In genomic region chr4:134356591-134357460, GRCm38 (mm10) we compare ENCODE assay signal across 8 mouse cellular contexts. TPM values are rescaled to one million over a fixed set of nuclear protein-coding genes. Genes with fewer than 3 reads are reported as not detected.
DNase-seq lines count a peak whose midpoint lies in the region; ATAC-seq lines count a peak whose summit lies in the region.

No protein-coding gene starts in this region.

- no peaks in the 10 kb centered on the region for H3K9me3 ChIP-seq in embryonic facial prominence, embryonic 12.5 days
- H3K9me3 ChIP-seq in kidney, embryonic 14.5 days (ENCODE audit: control insufficient read depth, low read length): no peaks in the 10 kb centered on the region
- H3K9me3 ChIP-seq in liver, embryonic 13.5 days (replicated peaks): no peaks in the 10 kb centered on the region
- H3K9me3 ChIP-seq in stomach, embryonic 14.5 days (ENCODE audit: control insufficient read depth, low read depth, low read length): no peaks in the 10 kb centered on the region

- H3K9ac ChIP-seq in embryonic facial prominence, embryonic 12.5 days: peak overlapping the region; percentile 7; the same call in 1 of the 2 replicates
- no peak overlapping the region for H3K9ac ChIP-seq in kidney, embryonic 14.5 days (ENCODE audit: low read depth, low read length)
- H3K9ac ChIP-seq in liver, embryonic 13.5 days: no peak overlapping the region
- no peak overlapping the region for H3K9ac ChIP-seq in stomach, embryonic 14.5 days (replicated peaks; ENCODE audit: low read depth, low read length)

- no peak overlapping the region for H3K4me3 ChIP-seq in embryonic facial prominence, embryonic 12.5 days
- no peak overlapping the region for H3K4me3 ChIP-seq in kidney, embryonic 14.5 days (ENCODE audit: low read length)
- H3K4me3 ChIP-seq in liver, embryonic 13.5 days (replicated peaks): 0 out of 2 replicates have a peak overlapping the region, but pooled peaks have one; percentile 16
- no peak overlapping the region for H3K4me3 ChIP-seq in stomach, embryonic 14.5 days (ENCODE audit: low read depth, low read length)

- ATAC-seq in embryonic facial prominence, embryonic 12.5 days (ENCODE audit: insufficient number of reproducible peaks, insufficient read depth, low FRiP score, low TSS enrichment): no peak
- ATAC-seq in kidney, embryonic 14.5 days (ENCODE audit: low FRiP score, low TSS enrichment): no peak
- ATAC-seq in liver, embryonic 13.5 days (ENCODE audit: low read depth): 0 out of 2 replicates have a peak, but pooled peaks have one; percentile 18
- ATAC-seq in stomach, embryonic 14.5 days (ENCODE audit: insufficient number of reproducible peaks, insufficient read depth, low FRiP score, low read depth): peak; percentile 28; the same call in 1 of the 2 replicates

- WGBS in embryonic facial prominence, embryonic 12.5 days: 24% methylated on average over 22 of the region's 22 CpGs
- WGBS in kidney, embryonic 14.5 days: 18% methylated on average over 22 of the region's 22 CpGs
- 22% methylated on average over 22 of the region's 22 CpGs for WGBS in liver, embryonic 13.5 days (ENCODE audit: insufficient replicate concordance)
- WGBS in stomach, embryonic 14.5 days: 18% methylated on average over 22 of the region's 22 CpGs

- peaks cover 13% of the 10 kb centered on the region for H3K27me3 ChIP-seq in embryonic facial prominence, embryonic 12.5 days
- H3K27me3 ChIP-seq in kidney, embryonic 14.5 days (ENCODE audit: control insufficient read depth, insufficient read depth, low read length): no peaks in the 10 kb centered on the region
- H3K27me3 ChIP-seq in liver, embryonic 13.5 days: peaks cover 16% of the 10 kb centered on the region; the same call in 1 of the 2 replicates
- no peaks in the 10 kb centered on the region for H3K27me3 ChIP-seq in stomach, embryonic 14.5 days (ENCODE audit: control insufficient read depth, insufficient read depth, low read length)

- H3K4me2 ChIP-seq in embryonic facial prominence, embryonic 12.5 days (replicated peaks): peak overlapping the region; percentile 26
- H3K4me2 ChIP-seq in kidney, embryonic 14.5 days (replicated peaks; ENCODE audit: low read depth, low read length): 0 out of 2 replicates have a peak overlapping the region, but pooled peaks have one; percentile 17
- H3K4me2 ChIP-seq in liver, embryonic 13.5 days: peak overlapping the region; percentile 29
- peak overlapping the region; percentile 7; the same call in 1 of the 2 replicates for H3K4me2 ChIP-seq in stomach, embryonic 14.5 days (replicated peaks; ENCODE audit: low read depth, low read length)

- DNase-seq in CD4-positive helper T cell, adult 2 months (ENCODE audit: low read depth, low spot score): peak; percentile 75
- peak; percentile 78 to 84 for DNase-seq in adrenal gland, postnatal 36 days
- peak; percentile 43 to 69 for DNase-seq in heart, adult 9 months (ENCODE audit: low spot score in 2 of 2)
- DNase-seq in liver, embryonic 13.5 days: peak; percentile 18
- peak; percentile 50 to 66 for DNase-seq in natural killer cell, adult 2 months (ENCODE audit: low spot score in 2 of 2)

- no peaks in the 10 kb centered on the region for H3K36me3 ChIP-seq in embryonic facial prominence, embryonic 12.5 days
- no peaks in the 10 kb centered on the region for H3K36me3 ChIP-seq in kidney, embryonic 14.5 days (ENCODE audit: control insufficient read depth, insufficient read depth, low read length)
- H3K36me3 ChIP-seq in liver, embryonic 13.5 days: no peaks in the 10 kb centered on the region
- H3K36me3 ChIP-seq in stomach, embryonic 14.5 days (ENCODE audit: control insufficient read depth, insufficient read depth, low read length): no peaks in the 10 kb centered on the region

- no peak overlapping the region for H3K27ac ChIP-seq in embryonic facial prominence, embryonic 12.5 days
- H3K27ac ChIP-seq in kidney, embryonic 14.5 days (ENCODE audit: low read depth, low read length): no peak overlapping the region
- H3K27ac ChIP-seq in liver, embryonic 13.5 days: no peak overlapping the region
- no peak overlapping the region for H3K27ac ChIP-seq in stomach, embryonic 14.5 days (ENCODE audit: low read length)

- H3K4me1 ChIP-seq in embryonic facial prominence, embryonic 12.5 days: peaks cover 21% of the 10 kb centered on the region; the same call in 1 of the 2 replicates
- H3K4me1 ChIP-seq in kidney, embryonic 14.5 days (ENCODE audit: control insufficient read depth, insufficient read depth, low read length): peaks cover 26% of the 10 kb centered on the region
- H3K4me1 ChIP-seq in liver, embryonic 13.5 days (replicated peaks): peaks cover 14% of the 10 kb centered on the region
- H3K4me1 ChIP-seq in stomach, embryonic 14.5 days (ENCODE audit: control insufficient read depth, insufficient read depth, low read length): peaks cover 11% of the 10 kb centered on the region; the same call in 1 of the 2 replicates

RNA-seq across cellular contexts. Expression of gene Slc30a2, which starts 13.8 kb away (rescaled TPM):
- 10 to 100 TPM; 21.6 to 41.1 TPM for total RNA-seq in adrenal gland, postnatal 36 days (2021)
- 0.05 and 0.20 TPM in 2 replicates for polyA plus RNA-seq in embryonic facial prominence, embryonic 12.5 days (2016; fragmentation: Nextera tagmentation; extraction: Ambion mirVana)
- 0.09 and 0.11 TPM in 2 replicates for polyA plus RNA-seq in kidney, embryonic 14.5 days (2014; fragmentation: Nextera tagmentation; extraction: Ambion mirVana)
- polyA plus RNA-seq in liver, embryonic 13.5 days (2015; fragmentation: Nextera tagmentation; extraction: Ambion mirVana): not detected in 2 replicates
- polyA plus RNA-seq in stomach, embryonic 14.5 days (2014; fragmentation: Nextera tagmentation; extraction: Ambion mirVana): not detected in 2 replicates

RNA-seq across cellular contexts. Expression of gene Extl1, which starts 26.8 kb away (rescaled TPM):
- 1 to 10 TPM; 1.7 to 2.3 TPM for total RNA-seq in adrenal gland, postnatal 36 days (2021)
- 2.1 and 3.4 TPM in 2 replicates for polyA plus RNA-seq in embryonic facial prominence, embryonic 12.5 days (2016; fragmentation: Nextera tagmentation; extraction: Ambion mirVana)
- 0.20 and 0.23 TPM in 2 replicates for polyA plus RNA-seq in kidney, embryonic 14.5 days (2014; fragmentation: Nextera tagmentation; extraction: Ambion mirVana)
- polyA plus RNA-seq in liver, embryonic 13.5 days (2015; fragmentation: Nextera tagmentation; extraction: Ambion mirVana): 0.15 and 0.18 TPM in 2 replicates
- polyA plus RNA-seq in stomach, embryonic 14.5 days (2014; fragmentation: Nextera tagmentation; extraction: Ambion mirVana): 0.64 and 0.98 TPM in 2 replicates

RNA-seq across cellular contexts. Expression of gene Pafah2, which starts 39.3 kb away (rescaled TPM):
- total RNA-seq in adrenal gland, postnatal 36 days (2021): 10 to 100 TPM; 14.7 to 16.0 TPM
- 11.2 and 11.7 TPM in 2 replicates for polyA plus RNA-seq in embryonic facial prominence, embryonic 12.5 days (2016; fragmentation: Nextera tagmentation; extraction: Ambion mirVana)
- 8.4 and 12.3 TPM in 2 replicates for polyA plus RNA-seq in kidney, embryonic 14.5 days (2014; fragmentation: Nextera tagmentation; extraction: Ambion mirVana)
- 3.7 and 5.1 TPM in 2 replicates for polyA plus RNA-seq in liver, embryonic 13.5 days (2015; fragmentation: Nextera tagmentation; extraction: Ambion mirVana)
- 13.8 and 15.1 TPM in 2 replicates for polyA plus RNA-seq in stomach, embryonic 14.5 days (2014; fragmentation: Nextera tagmentation; extraction: Ambion mirVana)

RNA-seq across cellular contexts. Expression of gene Trim63, which starts 41.9 kb away (rescaled TPM):
- not detected for total RNA-seq in adrenal gland, postnatal 36 days (2021)
- 1.2 and 2.6 TPM in 2 replicates for polyA plus RNA-seq in embryonic facial prominence, embryonic 12.5 days (2016; fragmentation: Nextera tagmentation; extraction: Ambion mirVana)
- polyA plus RNA-seq in kidney, embryonic 14.5 days (2014; fragmentation: Nextera tagmentation; extraction: Ambion mirVana): 0.88 and 1.4 TPM in 2 replicates
- 0.14 and 0.24 TPM in 2 replicates for polyA plus RNA-seq in liver, embryonic 13.5 days (2015; fragmentation: Nextera tagmentation; extraction: Ambion mirVana)
- polyA plus RNA-seq in stomach, embryonic 14.5 days (2014; fragmentation: Nextera tagmentation; extraction: Ambion mirVana): not detected in 2 replicates

Comparison
In these comparisons a context has a peak if more than half of its experiments do, and no peak if none do; other contexts are left out.
1. DNase-seq: peak in every context shown above with its lines; median percentile 81 in adrenal gland, postnatal 36 days; 75 in CD4-positive helper T cell, adult 2 months; 58 in natural killer cell, adult 2 months; 56 in heart, adult 9 months; 18 in liver, embryonic 13.5 days.
2. ATAC-seq: peak in liver, embryonic 13.5 days (single experiment) and stomach, embryonic 14.5 days (single experiment); none in embryonic facial prominence, embryonic 12.5 days (single experiment) and kidney, embryonic 14.5 days (single experiment).
3. Peak in every context shown above with its lines, with median percentiles within 50 percentile points of each other: H3K4me2 ChIP-seq.